Mouse (Mus musculus) hindbrain, embryonic 15.5 days (tissue): ENCODE results near the gene Pard3b. TPM values are rescaled to one million over a fixed set of nuclear protein-coding genes. Genes with fewer than 3 reads are reported as not detected.
A peak's percentile ranks its signal among the peaks of the same experiment; 100 is the strongest.
"Not testable (repeated sequence)": the region's sequence is repeated elsewhere in the genome, so short reads cannot be mapped to it uniquely, and the experiment has no call there.

Experiments
- ATAC-seq: fragments of 200-750 bp; cut with Nextera tagmentation; 2 replicates; pipeline ENCODE4 v1.8.0; 2017; ENCODE audit warnings: low read depth, moderate number of reproducible peaks, moderate TSS enrichment; ENCODE audit not compliant: low FRiP score
- H3K27ac ChIP-seq: fragments of 300-500 bp; sonication (generic); replicated peaks from 2 replicates; pipeline ENCODE4 v1.5.1; 2015; ENCODE audit warnings: mild to moderate bottlenecking, inconsistent platforms
- H3K27me3 ChIP-seq: fragments of 300-500 bp; sonication (generic); 2 replicates; pipeline ENCODE4 v1.6.1; 2015; ENCODE audit warnings: control low read depth, inconsistent platforms
- H3K36me3 ChIP-seq: fragments of 300-500 bp; sonication (generic); 2 replicates; pipeline ENCODE4 v1.6.1; 2015; ENCODE audit warnings: control low read depth, inconsistent platforms
- H3K4me1 ChIP-seq: fragments of 300-500 bp; sonication (generic); replicated peaks from 2 replicates; pipeline ENCODE4 v1.6.1; 2015; ENCODE audit warnings: control low read depth, inconsistent platforms
- H3K4me2 ChIP-seq: fragments of 300-500 bp; sonication (generic); 2 replicates; pipeline ENCODE4 v1.6.1; 2015; ENCODE audit warnings: moderate library complexity, mild to moderate bottlenecking, inconsistent platforms
- H3K4me3 ChIP-seq: fragments of 300-500 bp; sonication (generic); 2 replicates; pipeline ENCODE4 v1.5.1; 2015; ENCODE audit warnings: mild to moderate bottlenecking, inconsistent platforms
- H3K9ac ChIP-seq: fragments of 300-500 bp; sonication (generic); 2 replicates; pipeline ENCODE4 v1.6.1; 2015; ENCODE audit warnings: inconsistent platforms
- H3K9me3 ChIP-seq: fragments of 300-500 bp; sonication (generic); 2 replicates; pipeline ENCODE4 v1.6.1; 2016; ENCODE audit warnings: control low read depth, inconsistent platforms
- WGBS: fragments of 180-500 bp; shearing (Covaris S2); methylation state at CpG from one replicate; pipeline ENCODE4 v1.1.7; 2015; 5-methylcytosine and 5-hydroxymethylcytosine counted together
- polyA plus RNA-seq: library from polyadenylated mRNA; unstranded; fragments of >200 nt; fragmentation: Nextera tagmentation; extraction: Ambion mirVana; gene quantifications from 2 replicates; pipeline ENCODE4 v1.2.1, GENCODE M21; 2015

The Pard3b gene
- polyA plus RNA-seq, 1 experiment from 2014 or later = 9.0 TPM

DNA sequence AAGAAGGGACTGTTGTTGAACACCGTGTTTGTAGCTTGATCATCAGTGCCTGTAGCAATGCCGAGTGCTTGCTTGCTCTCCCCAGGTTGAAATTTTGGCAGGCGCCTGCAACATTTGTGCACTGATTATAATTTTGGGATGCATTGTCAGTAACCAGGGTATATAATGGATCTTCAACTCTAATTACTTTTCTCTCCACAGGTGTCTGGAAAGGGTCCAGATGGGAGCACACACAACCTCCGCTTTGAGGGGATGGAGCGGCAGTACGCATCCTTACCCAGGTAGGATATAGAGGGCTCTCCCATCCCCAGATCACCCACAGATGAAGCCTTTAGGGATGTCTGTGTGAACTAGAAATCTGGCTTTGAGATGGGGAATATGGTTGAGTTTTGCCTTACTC, 948.9 kb downstream of the Pard3b start:
- H3K27ac ChIP-seq = no peak overlapping the region
- peaks cover 13% of the 10 kb centered on the region; the same call in 1 of the 2 replicates for H3K4me1 ChIP-seq
- no peaks in the 10 kb centered on the region for H3K9me3 ChIP-seq
- 64% methylated on average over 6 of the region's 6 CpGs for WGBS
- H3K4me2 ChIP-seq = no peak overlapping the region
- H3K27me3 ChIP-seq = no peaks in the 10 kb centered on the region
- no peak overlapping the region for H3K4me3 ChIP-seq
- H3K9ac ChIP-seq = no peak overlapping the region
- H3K36me3 ChIP-seq = no peaks in the 10 kb centered on the region
- ATAC-seq = no peak

DNA sequence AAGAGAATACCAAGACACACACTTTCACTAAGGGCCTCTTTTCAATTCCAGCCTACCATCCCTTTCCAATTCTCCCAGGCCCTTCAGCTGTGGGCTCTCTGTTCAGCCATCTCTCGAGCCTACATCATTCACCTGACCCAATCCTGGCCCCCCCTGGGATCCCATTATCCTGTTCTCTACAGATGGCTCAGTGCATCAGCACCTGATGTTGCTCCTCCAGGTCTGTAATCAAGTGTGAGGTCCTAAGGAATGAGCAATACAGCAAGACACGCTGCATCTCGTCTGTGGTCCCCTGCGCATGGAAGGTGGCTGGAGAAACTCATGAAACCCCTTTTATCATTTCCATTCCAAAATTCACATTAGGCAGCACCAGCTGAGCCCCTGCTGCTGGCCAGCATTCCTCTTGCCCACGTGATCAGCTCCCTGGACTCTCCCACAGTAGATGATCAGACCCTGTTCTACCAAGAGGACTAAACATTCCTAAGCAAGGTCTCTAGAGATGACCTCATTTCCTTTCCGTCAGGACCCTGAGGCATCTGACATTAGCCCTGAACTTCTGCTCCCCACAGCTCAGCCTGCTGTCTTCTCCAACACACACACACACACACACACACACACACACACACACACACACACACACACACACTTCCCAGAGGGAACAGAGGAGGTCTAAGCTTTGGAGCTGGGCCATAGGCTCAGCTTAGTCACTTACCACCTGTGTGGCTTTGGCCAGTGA, 952.8 kb downstream of the Pard3b start:
- H3K27me3 ChIP-seq = no peaks in the 10 kb centered on the region
- H3K4me3 ChIP-seq = no peak overlapping the region
- H3K9ac ChIP-seq = no peak overlapping the region
- WGBS = 32% methylated on average over 6 of the region's 6 CpGs
- H3K36me3 ChIP-seq = no peaks in the 10 kb centered on the region
- no peak overlapping the region for H3K27ac ChIP-seq
- peaks cover 13% of the 10 kb centered on the region; the same call in 1 of the 2 replicates for H3K4me1 ChIP-seq
- no peaks in the 10 kb centered on the region for H3K9me3 ChIP-seq
- no peak overlapping the region for H3K4me2 ChIP-seq
- peak; percentile 56; the same call in 1 of the 2 replicates for ATAC-seq

DNA sequence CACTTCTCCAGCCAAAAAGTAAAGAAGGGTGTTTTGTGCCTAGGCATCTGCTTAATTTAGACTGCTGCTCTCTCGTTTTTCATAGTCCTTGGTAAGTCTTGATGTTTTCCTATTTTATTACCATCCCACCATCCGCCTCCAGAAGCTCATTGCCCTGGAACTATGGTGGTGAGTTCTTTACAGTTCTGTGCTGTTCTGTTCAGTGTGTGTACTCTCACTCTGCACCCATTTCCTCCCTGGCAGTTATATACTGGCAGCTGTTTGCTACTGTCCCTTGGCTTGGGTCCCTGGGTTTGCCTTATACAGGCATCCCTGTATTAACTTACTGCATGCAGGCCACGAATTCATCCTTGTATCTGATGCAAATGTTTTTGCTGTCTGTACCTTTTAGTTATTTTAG, 956.8 kb downstream of the Pard3b start:
- WGBS = 84% methylated on average over 3 of the region's 3 CpGs
- Histone ChIP-seq H3K27ac (no peak overlapping the region), H3K9ac (no peak overlapping the region), H3K4me2 (no peak overlapping the region), H3K4me3 (no peak overlapping the region), H3K4me1 (peaks cover 13% of the 10 kb centered on the region; the same call in 1 of the 2 replicates), H3K27me3 (no peaks in the 10 kb centered on the region), H3K9me3 (no peaks in the 10 kb centered on the region), H3K36me3 (no peaks in the 10 kb centered on the region)
- no peak for ATAC-seq

DNA sequence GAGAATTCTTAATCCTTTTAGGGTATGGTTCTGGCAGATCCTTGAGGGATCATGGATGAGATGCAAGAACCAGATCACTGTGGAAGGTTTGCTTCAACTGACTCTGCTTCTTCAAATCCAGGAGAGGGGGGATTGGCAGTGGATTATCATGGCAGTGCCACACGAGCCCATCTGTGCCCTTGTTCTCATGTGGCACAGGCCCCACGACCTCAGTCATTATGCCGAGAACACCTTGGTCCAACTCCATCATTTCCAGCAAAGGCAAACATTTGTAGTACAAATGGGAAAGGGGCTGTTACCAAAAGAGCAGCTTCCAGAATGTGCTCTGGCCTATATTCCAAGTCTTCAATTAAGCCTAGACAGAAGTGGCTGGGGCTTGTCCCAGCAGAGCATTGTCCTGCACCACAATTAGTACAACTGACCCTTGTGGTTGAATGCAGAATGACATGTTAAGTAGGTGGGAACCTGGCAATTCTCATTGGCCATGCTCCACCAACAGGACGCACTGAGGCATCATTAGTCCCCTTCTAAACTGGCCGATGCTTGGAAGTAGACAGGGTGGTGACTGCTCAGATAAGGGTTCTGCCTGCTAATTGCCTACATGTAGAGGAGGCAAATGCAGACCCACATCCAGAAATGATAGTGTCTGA, 959.3 kb downstream of the Pard3b start:
- H3K36me3 ChIP-seq = no peaks in the 10 kb centered on the region
- H3K27me3 ChIP-seq = no peaks in the 10 kb centered on the region
- no peak overlapping the region for H3K9ac ChIP-seq
- no peak overlapping the region for H3K4me2 ChIP-seq
- WGBS = 82% methylated on average over 5 of the region's 5 CpGs
- no peaks in the 10 kb centered on the region for H3K4me1 ChIP-seq
- H3K4me3 ChIP-seq = no peak overlapping the region
- H3K9me3 ChIP-seq = no peaks in the 10 kb centered on the region
- H3K27ac ChIP-seq = no peak overlapping the region
- ATAC-seq = no peak

DNA sequence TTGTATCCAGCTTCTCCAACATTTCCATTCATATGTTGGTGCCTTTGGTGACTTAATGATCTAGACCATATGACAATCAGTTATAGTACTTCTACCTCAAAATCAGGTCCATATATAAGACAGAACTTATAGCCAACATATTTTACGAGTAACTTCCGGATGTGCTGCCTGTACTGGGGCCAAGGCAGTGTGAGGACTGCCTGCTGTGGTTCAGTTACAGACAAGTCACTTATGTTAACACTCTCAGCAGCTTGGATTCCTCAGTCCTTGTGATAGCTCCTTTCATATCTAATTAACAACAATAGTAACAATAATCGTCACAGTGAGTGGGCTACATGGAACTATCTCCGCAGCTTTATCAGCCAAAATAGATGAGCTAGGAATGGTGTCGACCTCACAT, 959.9 kb downstream of the Pard3b start:
- H3K36me3 ChIP-seq = no peaks in the 10 kb centered on the region
- no peaks in the 10 kb centered on the region for H3K4me1 ChIP-seq
- H3K27ac ChIP-seq = no peak overlapping the region
- no peak overlapping the region for H3K4me3 ChIP-seq
- ATAC-seq = no peak
- no peaks in the 10 kb centered on the region for H3K9me3 ChIP-seq
- H3K9ac ChIP-seq = no peak overlapping the region
- H3K27me3 ChIP-seq = no peaks in the 10 kb centered on the region
- 73% methylated on average over 5 of the region's 5 CpGs for WGBS
- H3K4me2 ChIP-seq = no peak overlapping the region

DNA sequence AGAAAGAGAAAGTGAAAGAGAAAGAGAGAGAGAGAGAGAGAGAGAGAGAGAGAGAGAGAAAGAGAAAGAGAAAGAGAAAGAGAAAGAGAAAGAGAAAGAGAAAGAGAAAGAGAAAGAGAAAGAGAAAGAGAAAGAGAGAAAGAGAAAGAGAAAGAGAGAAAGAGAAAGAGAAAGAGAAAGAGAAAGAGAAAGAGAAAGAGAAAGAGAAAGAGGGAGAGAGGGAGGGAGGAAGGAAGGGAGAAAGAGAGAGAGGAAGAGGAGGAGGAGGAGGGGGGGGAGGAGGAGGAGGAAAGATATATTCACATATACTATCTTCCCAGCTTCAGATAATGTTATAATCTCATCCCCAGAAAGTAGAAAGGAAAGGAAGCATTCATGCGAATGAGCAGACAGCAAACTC, 966.0 kb downstream of the Pard3b start:
- not testable (repeated sequence) for H3K9me3 ChIP-seq, H3K27me3 ChIP-seq, H3K4me2 ChIP-seq, H3K27ac ChIP-seq, H3K9ac ChIP-seq, H3K4me1 ChIP-seq, H3K4me3 ChIP-seq, H3K36me3 ChIP-seq, ATAC-seq
- 100% methylated on average over 1 of the region's 1 CpGs for WGBS

DNA sequence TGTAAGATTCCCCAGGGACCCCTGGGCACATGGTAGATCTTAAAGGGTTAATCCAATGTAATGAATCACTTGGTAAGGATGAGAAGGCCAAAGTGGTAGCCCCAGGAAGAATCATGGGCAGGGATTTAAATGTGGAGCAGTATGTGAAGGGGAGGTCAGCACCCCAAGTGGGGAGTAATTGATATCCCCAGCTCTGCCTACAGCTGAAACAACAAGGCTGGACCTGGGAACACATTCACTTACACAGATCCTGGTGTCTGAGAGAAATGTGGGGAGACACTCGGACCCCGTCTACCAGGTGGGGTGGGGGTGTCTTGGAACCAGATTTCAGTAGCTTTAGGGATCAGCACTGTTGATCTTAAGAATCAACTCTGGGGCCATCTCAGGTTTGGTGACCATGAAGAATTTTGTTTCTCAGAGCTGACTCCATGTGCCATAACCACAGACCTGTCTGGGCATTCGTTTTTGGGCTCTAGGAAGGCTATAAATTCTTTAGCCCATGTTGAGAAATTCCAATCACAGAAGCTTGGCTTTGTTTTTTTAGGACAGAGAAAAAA, 979.6 kb downstream of the Pard3b start:
- no peak overlapping the region for H3K9ac ChIP-seq
- WGBS = 76% methylated on average over 3 of the region's 3 CpGs
- H3K27me3 ChIP-seq = no peaks in the 10 kb centered on the region
- H3K36me3 ChIP-seq = no peaks in the 10 kb centered on the region
- no peak overlapping the region for H3K27ac ChIP-seq
- no peak for ATAC-seq
- H3K4me3 ChIP-seq = no peak overlapping the region
- H3K9me3 ChIP-seq = no peaks in the 10 kb centered on the region
- H3K4me2 ChIP-seq = no peak overlapping the region
- no peaks in the 10 kb centered on the region for H3K4me1 ChIP-seq

DNA sequence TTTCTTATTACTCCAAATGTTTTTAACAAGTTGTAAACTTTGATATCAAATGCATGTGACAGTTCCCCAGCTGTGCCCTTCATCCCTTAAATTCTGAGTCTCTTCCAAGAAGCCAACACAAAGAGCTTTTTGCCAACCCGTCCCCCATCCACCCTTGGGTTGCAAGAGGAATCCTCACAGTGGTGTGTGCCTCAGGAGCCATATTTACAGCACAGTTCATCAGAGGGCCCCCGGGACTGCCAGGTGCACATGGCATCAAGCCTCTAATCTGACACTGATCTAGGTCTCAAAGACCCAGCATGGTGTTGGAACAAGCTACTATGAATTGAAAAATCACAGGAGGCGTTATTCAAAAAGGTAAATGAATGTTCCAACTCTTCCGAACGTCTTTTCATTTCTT, 980.8 kb downstream of the Pard3b start:
- H3K9ac ChIP-seq = no peak overlapping the region
- no peaks in the 10 kb centered on the region for H3K4me1 ChIP-seq
- H3K9me3 ChIP-seq = no peaks in the 10 kb centered on the region
- WGBS = 90% methylated on average over 5 of the region's 5 CpGs
- no peak overlapping the region for H3K27ac ChIP-seq
- no peaks in the 10 kb centered on the region for H3K27me3 ChIP-seq
- no peak for ATAC-seq
- no peak overlapping the region for H3K4me3 ChIP-seq
- H3K4me2 ChIP-seq = no peak overlapping the region
- no peaks in the 10 kb centered on the region for H3K36me3 ChIP-seq

DNA sequence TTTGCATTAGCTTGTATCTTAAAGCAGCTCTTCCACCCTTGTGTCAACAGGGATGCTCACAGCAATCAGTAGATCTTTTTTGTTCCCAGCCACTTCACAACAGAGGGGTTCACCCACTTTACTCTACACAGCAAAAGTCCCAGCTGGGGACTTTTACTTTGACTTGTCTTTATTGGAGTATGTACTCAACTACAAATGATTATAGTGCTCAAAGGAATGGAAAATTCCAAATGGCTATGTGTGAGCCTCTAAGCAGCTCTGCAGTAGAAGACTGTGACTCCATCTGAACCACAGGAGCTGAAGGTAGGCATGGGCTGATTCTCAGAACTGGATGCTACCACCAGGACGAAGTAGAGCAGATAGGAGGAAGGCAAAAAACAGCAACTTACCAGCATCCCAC, 983.8 kb downstream of the Pard3b start:
- H3K4me3 ChIP-seq = no peak overlapping the region
- no peak for ATAC-seq
- no peaks in the 10 kb centered on the region for H3K36me3 ChIP-seq
- H3K27ac ChIP-seq = no peak overlapping the region
- H3K4me2 ChIP-seq = no peak overlapping the region
- H3K4me1 ChIP-seq = no peaks in the 10 kb centered on the region
- H3K9me3 ChIP-seq = no peaks in the 10 kb centered on the region
- 97% methylated on average over 1 of the region's 1 CpGs for WGBS
- no peak overlapping the region for H3K9ac ChIP-seq
- H3K27me3 ChIP-seq = no peaks in the 10 kb centered on the region

DNA sequence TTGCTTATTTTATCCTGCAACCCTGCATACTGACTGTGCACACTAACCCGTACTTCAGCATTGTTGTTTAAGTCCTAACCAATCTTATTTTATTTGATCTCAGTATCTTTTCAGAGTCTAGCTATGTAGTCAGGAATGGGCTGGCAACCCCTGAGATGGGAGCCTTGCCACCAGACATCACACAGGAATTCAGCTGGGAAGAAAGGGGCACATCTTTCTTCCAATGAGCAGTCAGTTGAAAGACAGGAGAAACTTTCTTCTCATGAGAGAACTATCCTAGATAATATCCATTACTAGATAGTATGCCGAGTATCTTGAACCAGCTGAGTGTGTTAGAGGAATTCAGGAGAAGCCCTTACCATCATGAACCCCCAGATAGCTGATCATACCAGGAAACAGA, 985.5 kb downstream of the Pard3b start:
- Histone ChIP-seq H3K27me3 (no peaks in the 10 kb centered on the region), H3K4me3 (no peak overlapping the region), H3K27ac (no peak overlapping the region), H3K9me3 (no peaks in the 10 kb centered on the region), H3K4me1 (no peaks in the 10 kb centered on the region), H3K4me2 (no peak overlapping the region), H3K9ac (no peak overlapping the region), H3K36me3 (no peaks in the 10 kb centered on the region)
- WGBS = 94% methylated on average over 2 of the region's 2 CpGs
- ATAC-seq = no peak

DNA sequence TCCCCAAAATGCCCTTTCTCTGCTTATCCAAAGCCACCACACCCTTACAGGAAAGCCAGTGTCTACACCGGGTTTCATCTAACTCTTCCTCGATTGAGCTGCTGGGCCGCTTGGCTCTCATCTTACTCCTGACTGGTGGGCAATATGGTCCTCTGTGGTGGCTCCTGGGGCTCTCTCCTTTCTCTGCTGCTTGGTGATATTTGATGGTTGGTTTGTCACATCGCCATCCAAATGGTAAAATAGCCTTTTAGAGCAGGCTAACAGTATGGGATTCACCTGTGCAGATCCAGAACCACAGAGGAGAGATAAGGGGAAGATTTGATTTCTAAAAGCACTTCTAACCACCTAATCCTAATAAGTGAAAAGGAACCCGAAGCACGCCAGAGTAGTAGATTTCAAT, 986.2 kb downstream of the Pard3b start:
- no peak overlapping the region for H3K9ac ChIP-seq
- H3K27ac ChIP-seq = no peak overlapping the region
- no peaks in the 10 kb centered on the region for H3K36me3 ChIP-seq
- H3K27me3 ChIP-seq = no peaks in the 10 kb centered on the region
- WGBS = 93% methylated on average over 6 of the region's 6 CpGs
- no peak overlapping the region for H3K4me2 ChIP-seq
- ATAC-seq = no peak
- H3K4me1 ChIP-seq = no peaks in the 10 kb centered on the region
- H3K4me3 ChIP-seq = no peak overlapping the region
- H3K9me3 ChIP-seq = no peaks in the 10 kb centered on the region

DNA sequence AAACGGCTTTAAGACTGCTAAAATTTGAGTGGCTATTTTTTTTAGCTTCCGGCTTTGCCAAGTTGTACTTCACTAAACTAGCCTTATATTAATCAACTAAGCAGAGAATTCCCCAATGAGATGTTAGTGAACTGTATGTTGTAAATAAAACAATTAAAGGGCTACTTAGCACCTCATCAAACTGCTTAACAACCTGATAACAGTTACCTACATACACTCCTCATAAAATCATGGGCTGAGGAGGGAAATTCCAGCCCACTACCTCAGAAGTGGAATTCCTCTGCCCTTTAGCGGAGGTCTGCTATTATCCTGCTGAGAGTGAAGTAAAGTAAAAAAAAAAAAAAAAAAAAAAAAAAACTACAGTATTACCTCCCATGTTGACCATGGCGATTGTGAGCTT, 986.7 kb downstream of the Pard3b start:
- WGBS = 81% methylated on average over 4 of the region's 4 CpGs
- no peak overlapping the region for H3K27ac ChIP-seq
- H3K36me3 ChIP-seq = no peaks in the 10 kb centered on the region
- H3K4me3 ChIP-seq = no peak overlapping the region
- ATAC-seq = no peak
- no peaks in the 10 kb centered on the region for H3K27me3 ChIP-seq
- no peaks in the 10 kb centered on the region for H3K9me3 ChIP-seq
- no peak overlapping the region for H3K9ac ChIP-seq
- H3K4me1 ChIP-seq = no peaks in the 10 kb centered on the region
- no peak overlapping the region for H3K4me2 ChIP-seq
